7 mouse cellular contexts compared by ENCODE assay signal in genomic region chr6:72414076-72414756, GRCm38 (mm10). TPM values are rescaled to one million over a fixed set of nuclear protein-coding genes. Genes with fewer than 3 reads are reported as not detected.
A peak's percentile ranks its signal among the peaks of the same experiment; 100 is the strongest.
DNase-seq lines count a peak whose midpoint lies in the region; ATAC-seq lines count a peak whose summit lies in the region.

Gene Ggcx, plus strand, starts transcription at chr6:72414308.

- intact Hi-C loops in left cerebral cortex, postnatal 25 days (cut with DNase I), result no loop called here

- peak within 1 kb of the TSS; percentile 89 for H3K9ac ChIP-seq in intestine, embryonic 15.5 days

- H3K4me3 ChIP-seq in intestine, embryonic 15.5 days (replicated peaks), result peak within 1 kb of the TSS; percentile 70
- H3K4me3 ChIP-seq in midbrain, embryonic 10.5 days, result peak within 1 kb of the TSS; percentile 93

- peak; percentile 97 to 98 for DNase-seq in adrenal gland, adult (ENCODE audit: inconsistent age in 2 of 2, low spot score in 1 of 2)
- DNase-seq in embryo, embryonic 10.5 days (ENCODE audit: low spot score), result peak; percentile 98
- peak; percentile 94 for DNase-seq in gastrocnemius, postnatal 25 days
- DNase-seq in left cerebral cortex, postnatal 25 days (ENCODE audit: low spot score in 2 of 2), result peak; percentile 91 to 96
- DNase-seq in midbrain, embryonic 10.5 days (ENCODE audit: low spot score), result peak; percentile 95
- peak; percentile 86 for DNase-seq in right cerebral cortex, postnatal 4 days

- H3K27me3 ChIP-seq in intestine, embryonic 15.5 days (replicated peaks), result no peaks in the 10 kb centered on the region
- no peaks in the 10 kb centered on the region for H3K27me3 ChIP-seq in midbrain, embryonic 10.5 days (ENCODE audit: low read depth, poor library complexity, severe bottlenecking)

- peaks cover 15% of the 10 kb centered on the region for H3K36me3 ChIP-seq in intestine, embryonic 15.5 days
- peaks cover 17% of the 10 kb centered on the region for H3K36me3 ChIP-seq in midbrain, embryonic 10.5 days

- peak; percentile 96 for ATAC-seq in intestine, embryonic 15.5 days

- H3K4me2 ChIP-seq in intestine, embryonic 15.5 days (replicated peaks), result peak within 1 kb of the TSS; percentile 65

- H3K27ac ChIP-seq in intestine, embryonic 15.5 days, result peak within 1 kb of the TSS; percentile 52; the same call in 1 of the 2 replicates
- H3K27ac ChIP-seq in midbrain, embryonic 10.5 days (replicated peaks), result peak within 1 kb of the TSS; percentile 88

- H3K4me1 ChIP-seq in intestine, embryonic 15.5 days (replicated peaks), result peaks cover 12% of the 10 kb centered on the region
- H3K4me1 ChIP-seq in midbrain, embryonic 10.5 days, result peaks cover 17% of the 10 kb centered on the region

- WGBS in intestine, embryonic 15.5 days, result under 1% methylated on average over 33 of the region's 33 CpGs
- 2% methylated on average over 33 of the region's 33 CpGs for WGBS in midbrain, embryonic 10.5 days

- no peaks in the 10 kb centered on the region for H3K9me3 ChIP-seq in intestine, embryonic 15.5 days
- H3K9me3 ChIP-seq in midbrain, embryonic 10.5 days (replicated peaks), result no peaks in the 10 kb centered on the region

RNA-seq across cellular contexts. Expression of gene Ggcx, which starts in this region (rescaled TPM):
- 10 to 100 TPM; 12.3 to 16.4 TPM for total RNA-seq in gastrocnemius, postnatal 25 days (2021)
- 23.8 and 23.9 TPM in 2 replicates for polyA plus RNA-seq in intestine, embryonic 15.5 days (2015; fragmentation: Nextera tagmentation; extraction: Ambion mirVana)
- total RNA-seq in left cerebral cortex, postnatal 25 days (2021), result 10 to 100 TPM; 19.2 to 19.3 TPM
- polyA plus RNA-seq in midbrain, embryonic 10.5 days (2016; fragmentation: Nextera tagmentation; extraction: Ambion mirVana), result 15.3 and 21.5 TPM in 2 replicates

Comparison
In these comparisons a context has a peak if more than half of its experiments do, and no peak if none do; other contexts are left out.
1. Peak in every context shown above with its lines: DNase-seq, ATAC-seq, H3K4me3 ChIP-seq and H3K27ac ChIP-seq.